Mouse (Mus musculus): ENCODE measurements around the gene Ngb. TPM values are rescaled to one million over a fixed set of nuclear protein-coding genes. Genes with fewer than 3 reads are reported as not detected.

Ngb gene
- polyA plus RNA-seq, 1 experiment from 2014 or later, result not detected

- 35% methylated on average over 4 of the region's 4 CpGs for WGBS
Observed at GRCm38 (mm10) chr12:87088331-87088730, 14.0 kb downstream of the Ngb start.

GRCm38 (mm10) chr12:87087236-87087635 lies 15.1 kb downstream of the Ngb start:
- Histone ChIP-seq H3K36me3 (ENCODE audit: control insufficient read depth, insufficient read depth) (no peaks in the 10 kb centered on the region), H3K9ac (ENCODE audit: low read length) (no peak overlapping the region), H3K4me1 (ENCODE audit: control insufficient read depth, insufficient read depth, low read length) (peaks cover 14% of the 10 kb centered on the region), H3K4me3 (ENCODE audit: low read length) (no peak overlapping the region), H3K27me3 (ENCODE audit: control insufficient read depth, insufficient read depth, low read length) (no peaks in the 10 kb centered on the region), H3K4me2 (ENCODE audit: low read depth, low read length) (no peak overlapping the region), H3K27ac (ENCODE audit: low read length) (no peak overlapping the region), H3K9me3 (replicated peaks; ENCODE audit: control insufficient read depth, low read length) (no peaks in the 10 kb centered on the region)
- WGBS, result 57% methylated on average over 7 of the region's 7 CpGs
- no peak for ATAC-seq (replicated peaks; ENCODE audit: extremely low read depth, insufficient read depth, low FRiP score)

More at GRCm38 (mm10) chr12:87088331-87088730, 14.0 kb downstream of the Ngb start:
- H3K4me2 ChIP-seq (ENCODE audit: low read depth, low read length), result no peak overlapping the region
- H3K9ac ChIP-seq (ENCODE audit: low read length), result no peak overlapping the region
- H3K4me1 ChIP-seq (ENCODE audit: control insufficient read depth, insufficient read depth, low read length), result peaks cover 14% of the 10 kb centered on the region
- H3K27ac ChIP-seq (ENCODE audit: low read length), result no peak overlapping the region
- no peaks in the 10 kb centered on the region for H3K9me3 ChIP-seq (replicated peaks; ENCODE audit: control insufficient read depth, low read length)
- no peaks in the 10 kb centered on the region for H3K36me3 ChIP-seq (ENCODE audit: control insufficient read depth, insufficient read depth)
- H3K4me3 ChIP-seq (ENCODE audit: low read length), result no peak overlapping the region
- H3K27me3 ChIP-seq (ENCODE audit: control insufficient read depth, insufficient read depth, low read length), result no peaks in the 10 kb centered on the region
- ATAC-seq (replicated peaks; ENCODE audit: extremely low read depth, insufficient read depth, low FRiP score), result no peak

GRCm38 (mm10) chr12:87082797-87083196 lies 19.5 kb downstream of the Ngb start:
- Histone ChIP-seq H3K4me3 (ENCODE audit: low read length) (no peak overlapping the region), H3K36me3 (ENCODE audit: control insufficient read depth, insufficient read depth) (no peaks in the 10 kb centered on the region), H3K27ac (ENCODE audit: low read length) (no peak overlapping the region), H3K27me3 (ENCODE audit: control insufficient read depth, insufficient read depth, low read length) (peaks cover 2% of the 10 kb centered on the region; the same call in 1 of the 2 replicates), H3K9me3 (replicated peaks; ENCODE audit: control insufficient read depth, low read length) (no peaks in the 10 kb centered on the region), H3K4me2 (ENCODE audit: low read depth, low read length) (no peak overlapping the region), H3K9ac (ENCODE audit: low read length) (no peak overlapping the region), H3K4me1 (ENCODE audit: control insufficient read depth, insufficient read depth, low read length) (no peaks in the 10 kb centered on the region)
- 70% methylated on average over 8 of the region's 8 CpGs for WGBS
- no peak for ATAC-seq (replicated peaks; ENCODE audit: extremely low read depth, insufficient read depth, low FRiP score)

GRCm38 (mm10) chr12:87076610-87077009 lies 25.7 kb downstream of the Ngb start:
- WGBS, result 81% methylated on average over 2 of the region's 2 CpGs
- Histone ChIP-seq H3K4me3 (ENCODE audit: low read length) (no peak overlapping the region), H3K4me2 (ENCODE audit: low read depth, low read length) (no peak overlapping the region), H3K9me3 (replicated peaks; ENCODE audit: control insufficient read depth, low read length) (no peaks in the 10 kb centered on the region), H3K36me3 (ENCODE audit: control insufficient read depth, insufficient read depth) (no peaks in the 10 kb centered on the region), H3K27me3 (ENCODE audit: control insufficient read depth, insufficient read depth, low read length) (peaks cover 2% of the 10 kb centered on the region; the same call in 1 of the 2 replicates), H3K9ac (ENCODE audit: low read length) (no peak overlapping the region), H3K4me1 (ENCODE audit: control insufficient read depth, insufficient read depth, low read length) (no peaks in the 10 kb centered on the region), H3K27ac (ENCODE audit: low read length) (no peak overlapping the region)
- no peak for ATAC-seq (replicated peaks; ENCODE audit: extremely low read depth, insufficient read depth, low FRiP score)

GRCm38 (mm10) chr12:87070520-87070919 lies 31.8 kb downstream of the Ngb start:
- ATAC-seq (replicated peaks; ENCODE audit: extremely low read depth, insufficient read depth, low FRiP score), result no peak
- no peak overlapping the region for H3K27ac ChIP-seq (ENCODE audit: low read length)
- 71% methylated on average over 5 of the region's 5 CpGs for WGBS
- H3K27me3 ChIP-seq (ENCODE audit: control insufficient read depth, insufficient read depth, low read length), result no peaks in the 10 kb centered on the region
- H3K4me2 ChIP-seq (ENCODE audit: low read depth, low read length), result no peak overlapping the region
- H3K9me3 ChIP-seq (replicated peaks; ENCODE audit: control insufficient read depth, low read length), result no peaks in the 10 kb centered on the region
- no peaks in the 10 kb centered on the region for H3K36me3 ChIP-seq (ENCODE audit: control insufficient read depth, insufficient read depth)
- no peak overlapping the region for H3K9ac ChIP-seq (ENCODE audit: low read length)
- no peaks in the 10 kb centered on the region for H3K4me1 ChIP-seq (ENCODE audit: control insufficient read depth, insufficient read depth, low read length)
- no peak overlapping the region for H3K4me3 ChIP-seq (ENCODE audit: low read length)

- no peak overlapping the region for H3K4me3 ChIP-seq (ENCODE audit: low read length)
- 77% methylated on average over 5 of the region's 5 CpGs for WGBS
Observed at GRCm38 (mm10) chr12:87066429-87066828, 35.9 kb downstream of the Ngb start.

GRCm38 (mm10) chr12:87065446-87065845 lies 36.9 kb downstream of the Ngb start:
- 76% methylated on average over 11 of the region's 11 CpGs for WGBS
- H3K4me3 ChIP-seq (ENCODE audit: low read length), result no peak overlapping the region
- H3K4me1 ChIP-seq (ENCODE audit: control insufficient read depth, insufficient read depth, low read length), result no peaks in the 10 kb centered on the region
- ATAC-seq (replicated peaks; ENCODE audit: extremely low read depth, insufficient read depth, low FRiP score), result no peak
- H3K36me3 ChIP-seq (ENCODE audit: control insufficient read depth, insufficient read depth), result no peaks in the 10 kb centered on the region
- no peak overlapping the region for H3K27ac ChIP-seq (ENCODE audit: low read length)
- H3K4me2 ChIP-seq (ENCODE audit: low read depth, low read length), result no peak overlapping the region
- H3K27me3 ChIP-seq (ENCODE audit: control insufficient read depth, insufficient read depth, low read length), result no peaks in the 10 kb centered on the region
- no peak overlapping the region for H3K9ac ChIP-seq (ENCODE audit: low read length)
- H3K9me3 ChIP-seq (replicated peaks; ENCODE audit: control insufficient read depth, low read length), result no peaks in the 10 kb centered on the region

More at GRCm38 (mm10) chr12:87066429-87066828, 35.9 kb downstream of the Ngb start:
- no peak overlapping the region for H3K27ac ChIP-seq (ENCODE audit: low read length)
- H3K9me3 ChIP-seq (replicated peaks; ENCODE audit: control insufficient read depth, low read length), result no peaks in the 10 kb centered on the region
- no peak overlapping the region for H3K9ac ChIP-seq (ENCODE audit: low read length)
- no peaks in the 10 kb centered on the region for H3K4me1 ChIP-seq (ENCODE audit: control insufficient read depth, insufficient read depth, low read length)
- no peaks in the 10 kb centered on the region for H3K27me3 ChIP-seq (ENCODE audit: control insufficient read depth, insufficient read depth, low read length)
- no peaks in the 10 kb centered on the region for H3K36me3 ChIP-seq (ENCODE audit: control insufficient read depth, insufficient read depth)
- no peak overlapping the region for H3K4me2 ChIP-seq (ENCODE audit: low read depth, low read length)
- no peak for ATAC-seq (replicated peaks; ENCODE audit: extremely low read depth, insufficient read depth, low FRiP score)

GRCm38 (mm10) chr12:87057066-87057465 lies 45.3 kb downstream of the Ngb start:
- H3K27ac ChIP-seq (ENCODE audit: low read length), result no peak overlapping the region
- H3K4me3 ChIP-seq (ENCODE audit: low read length), result no peak overlapping the region
- no peak for ATAC-seq (replicated peaks; ENCODE audit: extremely low read depth, insufficient read depth, low FRiP score)
- H3K27me3 ChIP-seq (ENCODE audit: control insufficient read depth, insufficient read depth, low read length), result peaks cover 14% of the 10 kb centered on the region
- no peaks in the 10 kb centered on the region for H3K36me3 ChIP-seq (ENCODE audit: control insufficient read depth, insufficient read depth)
- H3K9me3 ChIP-seq (replicated peaks; ENCODE audit: control insufficient read depth, low read length), result no peaks in the 10 kb centered on the region
- WGBS, result 62% methylated on average over 17 of the region's 17 CpGs
- H3K4me2 ChIP-seq (ENCODE audit: low read depth, low read length), result no peak overlapping the region
- H3K9ac ChIP-seq (ENCODE audit: low read length), result no peak overlapping the region
- H3K4me1 ChIP-seq (ENCODE audit: control insufficient read depth, insufficient read depth, low read length), result no peaks in the 10 kb centered on the region

GRCm38 (mm10) chr12:87054873-87055272 lies 47.5 kb downstream of the Ngb start:
- Histone ChIP-seq H3K9me3 (replicated peaks; ENCODE audit: control insufficient read depth, low read length) (no peaks in the 10 kb centered on the region), H3K9ac (ENCODE audit: low read length) (no peak overlapping the region), H3K27me3 (ENCODE audit: control insufficient read depth, insufficient read depth, low read length) (peaks cover 14% of the 10 kb centered on the region), H3K27ac (ENCODE audit: low read length) (no peak overlapping the region), H3K4me3 (ENCODE audit: low read length) (no peak overlapping the region), H3K4me1 (ENCODE audit: control insufficient read depth, insufficient read depth, low read length) (no peaks in the 10 kb centered on the region), H3K4me2 (ENCODE audit: low read depth, low read length) (no peak overlapping the region), H3K36me3 (ENCODE audit: control insufficient read depth, insufficient read depth) (no peaks in the 10 kb centered on the region)
- 56% methylated on average over 7 of the region's 7 CpGs for WGBS
- ATAC-seq (replicated peaks; ENCODE audit: extremely low read depth, insufficient read depth, low FRiP score), result no peak

All from heart, embryonic 16.5 days (tissue).